Mouse (Mus musculus): ENCODE results near the gene Ufsp2.

- TF ChIP-seq POLR2A (IDR thresholded peaks at IDR 0.05; ENCODE audit: insufficient read depth, low read depth, low read length) (no peak), CTCF (IDR thresholded peaks at IDR 0.05) (no peak), EP300 (IDR thresholded peaks at IDR 0.05; ENCODE audit: insufficient read depth, low read depth, low read length) (no peak)
These were observed 49.1 kb downstream of the Ufsp2 start for GRCm38 (mm10) chr8:46024392-46024791.

All from heart, adult 2 months (tissue).